Mouse (Mus musculus): ENCODE data around the gene Cdkn2c.
"Not testable (repeated sequence)": the region's sequence is repeated elsewhere in the genome, so short reads cannot be mapped to it uniquely, and the experiment has no call there.

Cdkn2c gene

GRCm38 (mm10) chr4:109666461-109667269 lies at the start of gene Cdkn2c:
TSS of gene Cdkn2c (minus strand) at chr4:109667189.
- in situ Hi-C loops (cut with MboI), result loop anchor here (25.0 kb wide), 1 partner anchor 829 kb away; the partner anchor contains the start of genes A730015C16Rik, Btf3l4, Kti12 and Txndc12

GRCm38 (mm10) chr4:109705349-109705748 lies 38.4 kb upstream of the Cdkn2c start:
- in situ Hi-C loops (cut with MboI), result no loop called here

GRCm38 (mm10) chr4:109703568-109703967 lies 36.6 kb upstream of the Cdkn2c start:
- in situ Hi-C loops (cut with MboI), result no loop called here

DNA sequence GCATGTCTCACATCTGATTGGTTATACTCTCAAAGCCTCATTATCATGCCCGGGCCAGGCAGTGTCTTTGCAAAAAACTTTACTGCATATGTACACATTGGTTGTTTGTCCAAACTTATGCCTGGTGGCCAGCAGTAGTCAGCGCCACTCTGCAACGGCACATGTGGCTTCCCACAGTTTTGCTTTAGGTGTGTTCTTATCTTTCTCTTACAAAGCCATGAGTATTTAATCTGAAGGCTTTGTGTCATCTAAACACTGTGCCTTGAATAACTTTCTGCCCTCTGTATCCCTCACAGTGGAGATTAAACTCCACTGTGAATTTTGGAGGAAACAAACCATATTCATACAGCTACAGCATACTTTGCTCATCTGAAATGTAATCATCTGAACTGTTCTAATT lies 33.7 kb upstream of the Cdkn2c start:
- in situ Hi-C loops (cut with MboI), result not testable (repeated sequence)

DNA sequence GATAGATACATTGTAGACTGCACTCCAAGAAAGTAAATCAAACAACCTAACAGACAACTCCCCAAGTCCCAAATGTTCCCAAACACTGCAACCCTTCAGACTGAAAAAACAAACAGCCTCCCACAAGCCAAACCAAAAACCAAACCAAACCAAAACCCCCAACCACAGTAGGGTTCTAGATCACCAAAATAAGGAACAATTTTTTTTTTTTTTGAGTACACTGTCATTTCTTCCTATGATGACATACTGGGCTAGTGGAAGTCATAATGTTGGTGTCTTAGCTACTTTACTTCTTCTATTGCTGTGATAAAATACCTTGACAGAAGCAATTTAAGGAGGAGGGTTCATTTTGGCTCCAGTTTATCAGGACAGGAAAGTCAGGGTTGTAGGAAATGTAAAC lies 25.7 kb upstream of the Cdkn2c start:
- in situ Hi-C loops (cut with MboI), result no loop called here

DNA sequence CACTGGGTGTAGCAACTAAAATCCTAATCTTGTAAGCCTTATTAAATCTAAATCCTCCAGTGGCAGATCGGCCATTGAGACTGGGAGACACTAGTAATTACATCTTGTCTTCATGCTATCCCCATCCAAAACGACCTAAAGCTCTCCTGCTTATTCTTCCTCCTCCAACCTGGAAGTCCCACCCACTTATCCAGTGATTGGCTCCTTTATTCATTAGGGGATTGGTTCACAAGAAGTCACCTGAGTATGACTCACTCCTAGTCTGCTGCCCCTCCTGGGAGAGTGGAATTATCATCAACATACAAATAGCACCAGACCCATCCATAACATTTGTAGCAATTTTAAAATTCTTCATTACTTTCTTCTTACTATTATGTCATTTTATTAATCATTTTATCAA lies 16.6 kb upstream of the Cdkn2c start:
- in situ Hi-C loops (cut with MboI), result no loop called here

GRCm38 (mm10) chr4:109677221-109677620 lies 10.2 kb upstream of the Cdkn2c start:
- in situ Hi-C loops (cut with MboI), result no loop called here

DNA sequence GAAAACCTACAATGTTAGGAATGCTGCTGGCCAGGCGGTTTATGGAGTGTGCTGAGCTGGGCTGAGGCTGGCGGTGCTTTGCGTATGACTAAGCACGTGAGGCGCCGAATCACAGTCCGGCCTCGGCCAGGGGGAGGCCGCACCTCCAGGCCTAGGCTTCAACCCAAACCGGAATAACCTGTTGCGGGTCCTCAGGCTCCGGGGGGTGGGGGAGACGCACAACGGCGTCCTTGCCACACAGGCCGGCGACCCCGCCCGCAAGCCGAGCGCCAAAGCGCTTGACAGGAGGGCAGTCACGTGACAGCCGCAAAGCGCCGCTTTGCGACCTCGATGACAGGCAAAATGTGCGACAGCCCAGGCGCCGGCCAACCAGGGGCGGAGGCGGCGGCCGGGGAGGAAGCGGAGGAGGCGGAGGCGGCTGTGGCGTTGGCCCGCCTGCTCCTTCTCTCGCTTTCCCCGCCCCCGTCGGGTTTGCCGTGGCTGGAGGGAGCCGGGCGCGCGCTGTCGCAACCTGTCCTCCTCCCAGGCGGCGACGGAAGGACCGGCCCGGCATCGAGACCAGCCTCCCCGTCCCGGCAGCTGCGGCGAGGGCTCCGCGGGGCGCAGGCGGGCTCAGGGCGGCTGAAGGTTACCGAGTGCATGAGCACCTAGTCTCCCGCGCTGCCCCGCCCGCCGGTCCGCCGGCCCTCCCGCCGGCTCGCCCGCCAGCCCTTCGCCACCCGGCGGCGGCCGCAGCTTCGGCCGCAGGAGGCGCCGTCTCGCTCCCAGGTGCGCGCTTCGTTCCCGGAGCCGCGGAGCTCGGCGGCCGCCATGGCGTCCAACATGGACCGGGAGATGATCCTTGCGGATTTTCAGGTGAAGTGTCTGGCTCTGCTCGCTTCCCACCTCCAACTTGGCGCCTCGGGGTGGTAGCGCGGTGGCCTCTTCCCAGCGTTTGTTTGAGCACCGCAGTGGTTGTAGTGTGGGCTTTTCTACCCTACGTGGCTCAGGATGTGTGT lies 9.5 kb upstream of the Cdkn2c start, which contains the start of gene Faf1:
Faf1 (plus strand) TSS at position 371 of the 998 bp plus-strand sequence.
- in situ Hi-C loops (cut with MboI), result no loop called here

DNA sequence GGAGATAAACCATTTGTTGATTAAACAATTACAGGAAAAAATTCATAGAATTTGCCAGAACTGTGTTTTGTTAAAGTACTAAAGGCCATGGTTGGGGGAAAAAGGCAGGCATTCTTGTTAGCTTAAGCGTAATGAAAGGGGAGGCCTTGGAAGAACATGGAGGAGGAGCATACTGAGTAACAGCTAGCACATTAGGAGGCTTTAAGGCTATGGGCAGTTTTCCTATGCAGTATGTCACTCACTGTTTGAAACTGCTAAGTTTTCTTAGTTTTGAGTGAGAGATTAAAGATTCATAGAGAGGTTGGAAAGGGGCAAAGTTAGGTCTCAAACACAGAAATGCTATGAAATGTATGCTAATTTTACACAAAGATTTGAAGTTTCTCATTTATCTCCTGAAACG lies 7.1 kb upstream of the Cdkn2c start:
- in situ Hi-C loops (cut with MboI), result loop anchor here (25.0 kb wide), 1 partner anchor 837 kb away; the partner anchor contains the start of genes A730015C16Rik, Btf3l4, Kti12 and Txndc12

GRCm38 (mm10) chr4:109671941-109672340 lies 5.0 kb upstream of the Cdkn2c start:
- in situ Hi-C loops (cut with MboI), result loop anchor here (25.0 kb wide), 1 partner anchor 835 kb away; the partner anchor contains the start of genes A730015C16Rik, Btf3l4, Kti12 and Txndc12

- in situ Hi-C loops (cut with MboI), result loop anchor here (25.0 kb wide), 1 partner anchor 833 kb away; the partner anchor contains the start of genes A730015C16Rik, Btf3l4, Kti12 and Txndc12
Measured at GRCm38 (mm10) chr4:109670213-109670612, 3.2 kb upstream of the Cdkn2c start.

- in situ Hi-C loops (cut with MboI), result loop anchor here (25.0 kb wide), 1 partner anchor 830 kb away; the partner anchor contains the start of genes A730015C16Rik, Btf3l4, Kti12 and Txndc12
Measured at GRCm38 (mm10) chr4:109667518-109667917, 529 bp upstream of the Cdkn2c start.

DNA sequence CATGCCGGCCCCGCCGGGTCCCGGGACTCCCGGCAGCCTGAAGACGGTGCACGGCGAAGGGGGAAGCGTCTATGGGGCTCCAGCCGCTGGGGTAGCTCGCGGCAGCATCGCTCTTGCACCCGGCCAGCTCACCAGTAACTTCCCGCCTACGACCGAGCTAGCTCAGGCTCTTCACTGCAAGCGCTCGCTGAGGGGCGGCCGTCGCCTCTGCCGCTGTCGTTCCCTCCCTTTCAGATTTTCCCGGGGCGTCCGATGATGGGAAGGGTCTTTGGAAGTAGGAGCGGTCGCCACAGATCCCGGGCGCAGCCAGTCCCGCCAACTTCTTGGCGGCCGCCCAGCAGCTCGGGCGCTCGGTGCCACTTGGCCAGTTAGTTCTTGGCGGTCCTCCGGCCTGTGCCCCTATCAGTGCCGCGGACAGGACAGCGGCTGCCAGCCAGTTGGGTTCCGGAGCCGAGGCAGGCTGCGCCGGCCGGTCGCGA lies 968 bp downstream of the Cdkn2c start:
- in situ Hi-C loops (cut with MboI), result loop anchor here (25.0 kb wide), 1 partner anchor 829 kb away; the partner anchor contains the start of genes A730015C16Rik, Btf3l4, Kti12 and Txndc12

- in situ Hi-C loops (cut with MboI), result loop anchor here (25.0 kb wide), 1 partner anchor 828 kb away; the partner anchor contains the start of genes A730015C16Rik, Btf3l4, Kti12 and Txndc12
Measured at GRCm38 (mm10) chr4:109665101-109665981, 1.6 kb downstream of the Cdkn2c start.

DNA sequence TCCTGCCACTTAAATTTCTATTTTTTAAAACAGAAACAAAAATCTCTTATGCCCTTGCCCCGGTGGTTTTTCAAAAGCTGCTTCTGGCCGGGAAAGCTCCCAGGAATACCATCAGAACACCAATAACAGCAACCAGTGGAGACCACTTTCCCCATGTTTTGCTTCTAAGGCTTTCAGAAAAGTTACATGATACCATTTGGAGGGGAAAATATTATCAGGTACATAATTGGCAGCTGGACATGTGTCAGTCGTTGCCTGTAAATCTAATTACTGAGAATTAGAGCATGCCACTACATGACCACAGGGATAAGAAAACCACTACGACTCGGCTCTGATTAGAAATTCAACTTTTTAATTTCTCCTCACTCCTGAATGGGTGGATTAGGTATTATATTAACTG lies 2.9 kb downstream of the Cdkn2c start:
- in situ Hi-C loops (cut with MboI), result loop anchor here (25.0 kb wide), 1 partner anchor 827 kb away; the partner anchor contains the start of genes A730015C16Rik, Btf3l4, Kti12 and Txndc12

GRCm38 (mm10) chr4:109662271-109662670 lies 4.7 kb downstream of the Cdkn2c start:
- in situ Hi-C loops (cut with MboI), result loop anchor here (25.0 kb wide), 1 partner anchor 825 kb away; the partner anchor contains the start of genes A730015C16Rik, Btf3l4, Kti12 and Txndc12

DNA sequence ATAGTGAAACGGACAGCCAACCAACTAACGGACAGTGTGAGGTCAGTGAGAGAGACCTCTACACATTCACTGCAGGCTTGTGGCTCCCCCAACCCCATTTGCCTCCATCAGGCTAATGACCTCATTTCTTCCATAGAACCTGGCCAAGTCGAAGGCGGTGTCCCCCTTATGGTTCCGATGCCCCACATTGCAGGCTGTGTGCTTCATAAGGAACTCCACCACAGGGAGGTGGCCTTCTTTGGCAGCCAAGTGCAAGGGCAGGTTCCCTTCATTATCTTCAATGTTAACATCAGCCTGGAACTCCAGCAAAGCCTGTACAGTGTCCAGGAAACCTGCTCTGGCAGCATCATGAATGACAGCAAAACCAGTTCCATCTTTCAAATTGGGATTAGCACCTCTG lies 5.8 kb downstream of the Cdkn2c start:
- in situ Hi-C loops (cut with MboI), result loop anchor here (25.0 kb wide), 1 partner anchor 824 kb away; the partner anchor contains the start of genes A730015C16Rik, Btf3l4, Kti12 and Txndc12

- in situ Hi-C loops (cut with MboI), result loop anchor here (25.0 kb wide), 1 partner anchor 823 kb away; the partner anchor contains the start of genes A730015C16Rik, Btf3l4, Kti12 and Txndc12
Measured at GRCm38 (mm10) chr4:109660568-109660967, 6.4 kb downstream of the Cdkn2c start.

DNA sequence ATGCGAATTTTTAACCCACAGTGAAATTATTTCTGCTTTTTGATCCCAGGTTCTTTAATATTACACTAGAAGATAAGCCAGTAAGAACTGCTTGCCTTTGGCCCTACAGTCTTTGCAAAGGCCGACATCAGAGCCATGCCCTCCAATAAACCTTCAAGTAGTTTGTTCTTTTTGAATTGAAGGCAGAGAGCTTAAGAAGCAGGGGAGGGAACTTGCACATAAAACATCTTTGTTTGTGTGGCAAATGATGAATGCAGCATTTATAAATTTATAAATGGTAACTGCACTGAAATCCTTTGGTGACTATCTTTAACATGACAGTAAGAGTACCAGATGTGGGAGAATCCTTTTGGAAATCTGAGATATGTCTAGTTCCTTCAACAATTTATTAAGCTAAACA lies 7.4 kb downstream of the Cdkn2c start:
- in situ Hi-C loops (cut with MboI), result loop anchor here (25.0 kb wide), 1 partner anchor 822 kb away; the partner anchor contains the start of genes A730015C16Rik, Btf3l4, Kti12 and Txndc12

DNA sequence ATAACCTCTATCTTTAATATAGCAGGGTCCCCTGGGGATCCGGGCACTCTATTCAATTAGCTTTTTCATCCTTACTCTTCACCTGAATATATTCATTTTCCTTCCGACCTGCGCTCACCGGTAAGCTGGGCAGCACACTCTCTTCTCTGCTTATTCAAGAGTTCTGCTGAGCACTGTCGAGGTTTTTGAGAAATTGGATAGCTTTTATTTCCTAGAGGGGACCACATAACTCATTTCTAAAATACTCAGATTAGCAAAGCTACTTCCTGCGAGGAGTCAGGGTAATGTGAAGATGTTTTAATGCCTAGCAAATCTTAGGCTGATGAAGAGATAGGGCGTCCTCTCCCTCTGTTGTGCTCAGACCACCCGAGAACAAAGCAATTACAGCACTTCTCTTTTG lies 8.2 kb downstream of the Cdkn2c start:
- in situ Hi-C loops (cut with MboI), result loop anchor here (25.0 kb wide), 1 partner anchor 822 kb away; the partner anchor contains the start of genes A730015C16Rik, Btf3l4, Kti12 and Txndc12

Measured in mature B cell (primary cell).